Mouse (Mus musculus): ENCODE measurements at regions not wholly inside any gene's neighbourhood (a gene's known extent, or its start where the extent isn't known, plus 50 kb on each side); places are given as distances from the start of the nearest gene placed in this dataset.
A peak's percentile ranks its signal among the peaks of the same experiment; 100 is the strongest.

GRCm38 (mm10) chr11:114199081-114199586 is 132.3 kb upstream of the Sdk2 start:
- DNase-seq: no peak

- DNase-seq: peak; percentile 77 to 84
Measured at GRCm38 (mm10) chr11:114198317-114199032, 131.6 kb upstream of the Sdk2 start.

- DNase-seq: no peak
Measured at GRCm38 (mm10) chr11:114195291-114195690, 128.4 kb upstream of the Sdk2 start.

- DNase-seq: no peak
Measured at GRCm38 (mm10) chr11:114194055-114194706, 127.3 kb upstream of the Sdk2 start.

GRCm38 (mm10) chr11:114193018-114193417 is 126.2 kb upstream of the Sdk2 start:
- no peak for DNase-seq

GRCm38 (mm10) chr11:114191661-114192060 is 124.8 kb upstream of the Sdk2 start:
- DNase-seq: peak; percentile 32 to 49

GRCm38 (mm10) chr11:114184970-114185882 is 118.4 kb upstream of the Sdk2 start:
- peak in 1 of 2 experiments; percentile 39 for DNase-seq

GRCm38 (mm10) chr11:114184431-114184830 is 117.6 kb upstream of the Sdk2 start:
- no peak for DNase-seq

- DNase-seq: peak; percentile 47 to 57
Measured at GRCm38 (mm10) chr11:114183231-114183630, 116.4 kb upstream of the Sdk2 start.

GRCm38 (mm10) chr11:114178746-114179472 is 112.1 kb upstream of the Sdk2 start:
- peak; percentile 46 to 56 for DNase-seq

- DNase-seq: no peak
Measured at GRCm38 (mm10) chr11:114177789-114178188, 110.9 kb upstream of the Sdk2 start.

- DNase-seq: no peak
Measured at GRCm38 (mm10) chr11:114177281-114177680, 110.4 kb upstream of the Sdk2 start.

GRCm38 (mm10) chr11:114176671-114177212 is 109.9 kb upstream of the Sdk2 start:
- DNase-seq: peak; percentile 46 to 48

- peak; percentile 92 to 95 for DNase-seq
Measured at GRCm38 (mm10) chr11:114175437-114176131, 108.7 kb upstream of the Sdk2 start.

- DNase-seq: peak; percentile 32 to 39
Measured at GRCm38 (mm10) chr11:114174871-114175270, 108.0 kb upstream of the Sdk2 start.

- DNase-seq: no peak
Measured at GRCm38 (mm10) chr11:114168231-114168661, 101.4 kb upstream of the Sdk2 start.

- no peak for DNase-seq
Measured at GRCm38 (mm10) chr11:114165656-114166362, 99.0 kb upstream of the Sdk2 start.

GRCm38 (mm10) chr11:114152716-114153115 is 85.9 kb upstream of the Sdk2 start:
- DNase-seq: peak; percentile 58 to 66

GRCm38 (mm10) chr11:114146334-114146733 is 79.5 kb upstream of the Sdk2 start:
- no peak for DNase-seq

GRCm38 (mm10) chr11:114129270-114129669 is 62.4 kb upstream of the Sdk2 start:
- no peak for DNase-seq

GRCm38 (mm10) chr11:114128841-114129240 is 62.0 kb upstream of the Sdk2 start:
- no peak for DNase-seq

Measured in cerebellum, adult 18-20 months (tissue).